Comparison of ENCODE assay signal across 26 mouse cellular contexts in the genomic region with DNA sequence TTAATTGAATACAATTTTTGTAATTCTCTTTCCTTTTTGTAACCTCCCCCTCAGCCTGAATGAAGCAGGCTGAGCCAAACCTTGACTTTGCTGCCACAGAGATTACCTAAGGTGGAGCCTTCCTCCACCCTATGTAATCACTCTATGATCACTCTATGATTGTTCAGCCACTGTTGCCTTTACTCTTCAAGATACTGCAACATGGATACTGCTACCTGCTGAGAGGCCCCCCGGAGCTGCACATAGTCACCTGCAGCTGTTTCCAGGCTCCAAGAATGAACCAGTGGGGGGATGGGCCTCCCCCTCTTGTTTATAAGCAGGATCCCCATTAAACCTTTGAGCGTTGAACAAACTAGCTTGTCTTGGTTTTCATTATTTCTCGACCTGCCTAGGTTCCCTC. TPM values are rescaled to one million over a fixed set of nuclear protein-coding genes. Genes with fewer than 3 reads are reported as not detected.
"Had no signal": no experiment of that assay in that cellular context is flagged by ENCODE, and none has a peak within 500 bp of the region (broad histone marks: within the 10 kb centered on the region; RNA-seq: fewer than 3 reads in every experiment).

No protein-coding gene starts in this region.

- ATAC-seq: midbrain, embryonic 16.5 days had no signal

- H3K9ac ChIP-seq: lung, embryonic 14.5 days; midbrain, embryonic 12.5 days; neural tube, embryonic 13.5 days; neural tube, embryonic 15.5 days had no signal

- H3K36me3 ChIP-seq: midbrain, embryonic 10.5 days; midbrain, embryonic 12.5 days; neural tube, embryonic 13.5 days; neural tube, embryonic 15.5 days had no signal

- DNase-seq: lung, postnatal 10 days; lung, postnatal 4 days; midbrain, embryonic 14.5 days; retina, postnatal 1 day; right cerebral cortex, adult 18-20 months; right cerebral cortex, postnatal 25 days; right cerebral cortex, postnatal 4 days; spleen, adult 18-20 months; thymus, adult 18-20 months; thymus, postnatal 14 days; thymus, postnatal 36 days had no signal

- H3K4me3 ChIP-seq: midbrain, embryonic 10.5 days; midbrain, embryonic 12.5 days; myocyte; neural tube, embryonic 13.5 days; neural tube, embryonic 15.5 days had no signal

- H3K9me3 ChIP-seq: midbrain, embryonic 10.5 days; midbrain, embryonic 12.5 days; neural tube, embryonic 13.5 days; neural tube, embryonic 15.5 days had no signal

- H3K4me1 ChIP-seq: midbrain, embryonic 10.5 days; midbrain, embryonic 12.5 days; neural tube, embryonic 13.5 days; neural tube, embryonic 15.5 days had no signal

- H3K27me3 ChIP-seq: midbrain, embryonic 12.5 days; neural tube, embryonic 13.5 days; neural tube, embryonic 15.5 days had no signal

- H3K27ac ChIP-seq: midbrain, embryonic 10.5 days; midbrain, embryonic 12.5 days; neural tube, embryonic 13.5 days; neural tube, embryonic 15.5 days had no signal

RNA-seq across cellular contexts. Expression of a gene that starts 2.3 kb away (rescaled TPM):
- total RNA-seq: megakaryocyte, adult 5-6 weeks; megakaryocyte-erythroid progenitor cell, adult 5-6 weeks had no signal
- polyA plus RNA-seq: lung, embryonic 14.5 days; lung, embryonic 16.5 days; midbrain, embryonic 10.5 days; midbrain, embryonic 12.5 days; midbrain, embryonic 14.5 days; midbrain, embryonic 16.5 days; myocyte; neural tube, embryonic 11.5 days; neural tube, embryonic 13.5 days; neural tube, embryonic 15.5 days; small intestine, adult 2 months; stomach, embryonic 14.5 days; stomach, embryonic 16.5 days; thymus, postnatal 0 days had no signal

RNA-seq across cellular contexts. Expression of a gene that starts 5.5 kb away (rescaled TPM):
- total RNA-seq: megakaryocyte, adult 5-6 weeks; megakaryocyte-erythroid progenitor cell, adult 5-6 weeks had no signal
- polyA plus RNA-seq: lung, embryonic 14.5 days; lung, embryonic 16.5 days; midbrain, embryonic 10.5 days; midbrain, embryonic 12.5 days; midbrain, embryonic 14.5 days; midbrain, embryonic 16.5 days; myocyte; neural tube, embryonic 11.5 days; neural tube, embryonic 13.5 days; neural tube, embryonic 15.5 days; small intestine, adult 2 months; stomach, embryonic 14.5 days; stomach, embryonic 16.5 days; thymus, postnatal 0 days had no signal

RNA-seq across cellular contexts. Expression of a gene that starts 12.6 kb away (rescaled TPM):
- total RNA-seq: megakaryocyte, adult 5-6 weeks; megakaryocyte-erythroid progenitor cell, adult 5-6 weeks had no signal
- polyA plus RNA-seq: lung, embryonic 14.5 days; lung, embryonic 16.5 days; midbrain, embryonic 10.5 days; midbrain, embryonic 12.5 days; midbrain, embryonic 14.5 days; midbrain, embryonic 16.5 days; myocyte; neural tube, embryonic 11.5 days; neural tube, embryonic 13.5 days; neural tube, embryonic 15.5 days; small intestine, adult 2 months; stomach, embryonic 14.5 days; stomach, embryonic 16.5 days; thymus, postnatal 0 days had no signal

RNA-seq across cellular contexts. Expression of a gene that starts 18.3 kb away (rescaled TPM):
- total RNA-seq: megakaryocyte, adult 5-6 weeks; megakaryocyte-erythroid progenitor cell, adult 5-6 weeks had no signal
- polyA plus RNA-seq: lung, embryonic 14.5 days; lung, embryonic 16.5 days; midbrain, embryonic 10.5 days; midbrain, embryonic 12.5 days; midbrain, embryonic 14.5 days; midbrain, embryonic 16.5 days; myocyte; neural tube, embryonic 11.5 days; neural tube, embryonic 13.5 days; neural tube, embryonic 15.5 days; small intestine, adult 2 months; stomach, embryonic 14.5 days; stomach, embryonic 16.5 days; thymus, postnatal 0 days had no signal

RNA-seq across cellular contexts. Expression of a gene that starts 22.9 kb away (rescaled TPM):
- total RNA-seq: megakaryocyte, adult 5-6 weeks; megakaryocyte-erythroid progenitor cell, adult 5-6 weeks had no signal
- polyA plus RNA-seq: lung, embryonic 14.5 days; lung, embryonic 16.5 days; midbrain, embryonic 10.5 days; midbrain, embryonic 12.5 days; midbrain, embryonic 14.5 days; midbrain, embryonic 16.5 days; myocyte; neural tube, embryonic 11.5 days; neural tube, embryonic 13.5 days; neural tube, embryonic 15.5 days; small intestine, adult 2 months; stomach, embryonic 14.5 days; stomach, embryonic 16.5 days; thymus, postnatal 0 days had no signal
